Mouse (Mus musculus) spleen, adult 2 months (tissue): ENCODE data around the gene Eif4a1.

Source experiments
- CTCF ChIP-seq: fragments of 200-500 bp; IDR thresholded peaks from 2 replicates; pipeline ENCODE4 v1.5.1; 2011; ENCODE audit warnings: mild to moderate bottlenecking, inconsistent platforms; ENCODE audit not compliant: insufficient read depth, insufficient read length, insufficient replicate concordance; ENCODE audit errors: extremely low read depth
- POLR2A ChIP-seq: fragments of 200-500 bp; IDR thresholded peaks from 2 replicates; pipeline ENCODE4 v1.6.1; 2011; ENCODE audit warnings: low read depth, low read length, inconsistent platforms

- TF ChIP-seq POLR2A: no peak
- TF ChIP-seq CTCF: no peak
These were observed 10.9 kb downstream of the Eif4a1 start for GRCm38 (mm10) chr11:69661221-69661881.
